Mouse (Mus musculus) liver, adult 10 weeks (tissue): ENCODE results near the gene Adh4. TPM values are rescaled to one million over a fixed set of nuclear protein-coding genes. Genes with fewer than 3 reads are reported as not detected.

Source experiments
- polyA plus RNA-seq: library from polyadenylated mRNA; stranded (reverse); fragments of 350-450 nt; fragmentation: Illumina TruSeq; extraction: RNeasy Lipid Tissue Mini Kit (QIAGEN cat#74804); gene quantifications from one replicate; pipeline ENCODE4 v1.2.3, GENCODE M21; 2014; ENCODE audit warnings: low read depth, low replicate concordance

The Adh4 gene
- 279 TPM for polyA plus RNA-seq

GRCm38 (mm10) chr3:138415121-138415690, at the start of gene Adh4:
Adh4 (plus strand) TSS chr3:138415466.

GRCm38 (mm10) chr3:138442612-138443464, 27.6 kb downstream of the Adh4 start, which contains the start of gene Adh5:
Adh5 (plus strand) TSS chr3:138443093.

Other genes starting within 250 kb of the Adh4 start
- gene 4930579F01Rik, start 221.6 kb upstream of the Adh4 start, polyA plus RNA-seq: not detected
- 3.2 TPM for gene Adh7, start 197.7 kb upstream of the Adh4 start, polyA plus RNA-seq
- 1,165 TPM for gene Adh1, start 154.5 kb upstream of the Adh4 start, polyA plus RNA-seq
- not detected for gene Adh6a, start 102.2 kb upstream of the Adh4 start, polyA plus RNA-seq
- not detected for gene Adh6b, start 73.7 kb upstream of the Adh4 start, polyA plus RNA-seq
- gene Adh5, start 27.6 kb downstream of the Adh4 start, polyA plus RNA-seq: 467 TPM
- 32.9 TPM for gene Metap1, start 74.0 kb downstream of the Adh4 start, polyA plus RNA-seq
- gene Eif4e, start 110.7 kb downstream of the Adh4 start, polyA plus RNA-seq: 110 TPM